Mouse (Mus musculus) thymus, adult 2 months (tissue): Measurements from ENCODE around the gene Slc24a3.

Experiments
- CTCF ChIP-seq: fragments of 200-500 bp; IDR thresholded peaks from 2 replicates; pipeline ENCODE4 v1.5.1; 2012; ENCODE audit warnings: mild to moderate bottlenecking, control low read depth, low read length, moderate library complexity, borderline replicate concordance; ENCODE audit not compliant: control insufficient read depth, poor library complexity, insufficient read depth; ENCODE audit errors: extremely low read depth
- POLR2A ChIP-seq: fragments of 200-500 bp; IDR thresholded peaks from 2 replicates; pipeline ENCODE4 v1.6.1; 2012; ENCODE audit warnings: mild to moderate bottlenecking, low read length, control low read depth, moderate library complexity; ENCODE audit not compliant: control insufficient read depth, poor library complexity, insufficient read depth; ENCODE audit errors: extremely low read depth

DNA sequence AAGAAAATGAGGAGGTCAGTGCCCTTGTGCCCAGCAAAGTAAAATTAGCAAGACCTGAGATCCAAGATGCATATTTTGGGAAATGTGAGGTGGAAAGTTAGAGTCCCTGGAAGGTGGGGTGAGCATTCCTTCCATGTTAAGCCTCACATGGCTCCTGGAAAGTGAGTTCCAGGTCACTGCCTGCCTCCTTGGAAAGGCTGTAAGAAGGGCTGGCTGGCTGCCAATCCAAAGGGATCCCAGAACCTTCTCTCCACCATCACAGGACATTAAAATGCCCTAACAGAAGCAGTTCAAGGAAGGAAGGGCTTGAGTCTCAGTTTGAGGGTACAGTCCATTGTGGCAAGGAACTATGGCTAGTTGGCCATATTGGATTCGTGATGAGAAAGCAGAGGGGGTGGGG, 359.6 kb downstream of the Slc24a3 start:
- TF ChIP-seq CTCF (no peak), POLR2A (no peak)
